Mouse (Mus musculus): ENCODE results near the gene Olfr504. TPM values are rescaled to one million over a fixed set of nuclear protein-coding genes. Genes with fewer than 3 reads are reported as not detected.
"Not testable (repeated sequence)": the region's sequence is repeated elsewhere in the genome, so short reads cannot be mapped to it uniquely, and the experiment has no call there.

Olfr504 gene
- polyA plus RNA-seq (2017; shearing (Covaris generic)) = not detected

- no peak for ATAC-seq
These were observed at the start of gene Olfr504 for GRCm38 (mm10) chr7:108565693-108566092. TSS of gene Olfr504 (minus strand) at chr7:108565793.

GRCm38 (mm10) chr7:108614110-108614509, 48.5 kb upstream of the Olfr504 start:
- no peak for ATAC-seq

GRCm38 (mm10) chr7:108610487-108610886, 44.9 kb upstream of the Olfr504 start, which contains the start of gene Olfr506:
TSS of gene Olfr506 (plus strand) at chr7:108610787.
- no peak for ATAC-seq

- not testable (repeated sequence) for ATAC-seq
These were observed 36.3 kb upstream of the Olfr504 start for GRCm38 (mm10) chr7:108601916-108602315.

GRCm38 (mm10) chr7:108589797-108590196, 24.2 kb upstream of the Olfr504 start:
- ATAC-seq = no peak

GRCm38 (mm10) chr7:108544227-108544626, 21.4 kb downstream of the Olfr504 start, which contains the start of gene Olfr503:
TSS of gene Olfr503 (plus strand) at chr7:108544527.
- ATAC-seq = not testable (repeated sequence)

- no peak for ATAC-seq
These were observed 23.2 kb downstream of the Olfr504 start for GRCm38 (mm10) chr7:108542416-108542815.

GRCm38 (mm10) chr7:108524965-108525364, 40.6 kb downstream of the Olfr504 start, which contains the start of gene Olfr502:
TSS of gene Olfr502 (minus strand) at chr7:108525065.
- no peak for ATAC-seq

Other genes starting within 250 kb of the Olfr504 start
- gene Olfr492, start 242.1 kb downstream of the Olfr504 start, polyA plus RNA-seq (2017; shearing (Covaris generic)) = not detected
- gene Olfr493, start 218.8 kb downstream of the Olfr504 start, polyA plus RNA-seq (2017; shearing (Covaris generic)) = not detected
- gene Olfr494, start 200.5 kb downstream of the Olfr504 start, polyA plus RNA-seq (2017; shearing (Covaris generic)) = not detected
- gene Olfr495, start 172.6 kb downstream of the Olfr504 start, polyA plus RNA-seq (2017; shearing (Covaris generic)) = not detected
- not detected for gene Olfr497, start 145.4 kb downstream of the Olfr504 start, polyA plus RNA-seq (2017; shearing (Covaris generic))
- gene Olfr498, start 100.5 kb downstream of the Olfr504 start, polyA plus RNA-seq (2017; shearing (Covaris generic)) = not detected
- not detected for gene Olfr502, start 40.7 kb downstream of the Olfr504 start, polyA plus RNA-seq (2017; shearing (Covaris generic))
- not detected for gene Olfr503, start 21.3 kb downstream of the Olfr504 start, polyA plus RNA-seq (2017; shearing (Covaris generic))
- not detected for gene Olfr506, start 45.0 kb upstream of the Olfr504 start, polyA plus RNA-seq (2017; shearing (Covaris generic))
- not detected for gene Olfr507, start 56.0 kb upstream of the Olfr504 start, polyA plus RNA-seq (2017; shearing (Covaris generic))
- gene Olfr508, start 64.2 kb upstream of the Olfr504 start, polyA plus RNA-seq (2017; shearing (Covaris generic)) = not detected
- gene Olfr509, start 86.1 kb upstream of the Olfr504 start, polyA plus RNA-seq (2017; shearing (Covaris generic)) = not detected
- not detected for gene Olfr510, start 100.6 kb upstream of the Olfr504 start, polyA plus RNA-seq (2017; shearing (Covaris generic))
- not detected for gene Olfr512, start 147.5 kb upstream of the Olfr504 start, polyA plus RNA-seq (2017; shearing (Covaris generic))
- not detected for gene Olfr513, start 185.2 kb upstream of the Olfr504 start, polyA plus RNA-seq (2017; shearing (Covaris generic))

Measured in activated CD4-positive, CD25-positive, alpha-beta regulatory T cell, adult 4 months (primary cell).